ENCODE assay signal across 51 mouse cellular contexts in the genomic region with DNA sequence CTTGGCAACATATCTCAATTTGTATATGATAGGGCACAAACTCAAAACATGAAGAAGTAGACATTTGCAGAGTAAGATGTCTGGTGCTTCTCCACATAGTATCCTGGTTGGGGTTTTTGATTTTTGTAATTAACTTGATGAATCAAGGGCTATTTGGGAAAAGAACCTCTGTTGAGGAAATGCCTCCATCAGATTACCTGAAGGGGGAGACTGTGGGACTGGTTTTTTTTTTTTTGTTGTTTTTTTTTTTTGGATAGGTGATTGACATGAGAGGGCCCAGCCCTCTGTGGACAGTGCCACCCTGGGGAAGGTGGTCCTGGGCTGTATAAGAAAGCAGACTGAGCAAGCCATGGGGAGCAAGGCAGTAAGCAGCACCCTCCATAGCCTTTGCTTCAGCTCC. TPM values are rescaled to one million over a fixed set of nuclear protein-coding genes. Genes with fewer than 3 reads are reported as not detected.
"Had no signal": no experiment of that assay in that cellular context is flagged by ENCODE, and none has a peak within 500 bp of the region (broad histone marks: within the 10 kb centered on the region; RNA-seq: fewer than 3 reads in every experiment).

No protein-coding gene starts in this region.

- H3K27ac ChIP-seq: heart, embryonic 13.5 days; heart, embryonic 15.5 days; hindbrain, embryonic 10.5 days; hindbrain, embryonic 12.5 days; hindbrain, embryonic 13.5 days; hindbrain, embryonic 14.5 days; hindbrain, embryonic 15.5 days; hindbrain, postnatal 0 days; intestine, embryonic 15.5 days; kidney, embryonic 15.5 days; kidney, postnatal 0 days; layer of hippocampus, adult 2 months; left cerebral cortex, adult 2 months had no signal

- H3K4me2 ChIP-seq: heart, embryonic 11.5 days; heart, embryonic 12.5 days; heart, embryonic 13.5 days; heart, embryonic 15.5 days; hindbrain, embryonic 12.5 days; hindbrain, embryonic 13.5 days; hindbrain, embryonic 14.5 days; hindbrain, embryonic 15.5 days; intestine, embryonic 15.5 days; kidney, embryonic 15.5 days had no signal

- H3K4me3 ChIP-seq: heart, embryonic 12.5 days; heart, embryonic 13.5 days; heart, embryonic 15.5 days; hindbrain, embryonic 10.5 days; hindbrain, embryonic 12.5 days; hindbrain, embryonic 13.5 days; hindbrain, embryonic 15.5 days; intestine, embryonic 15.5 days; kidney, embryonic 15.5 days; layer of hippocampus, adult 2 months; left cerebral cortex, adult 2 months had no signal

- DNase-seq: heart, postnatal 10 days; heart, postnatal 14 days; heart, postnatal 36 days; heart, postnatal 4 days; kidney, adult 11 months; kidney, adult 18-20 months; kidney, adult 2 months; kidney, adult 8-10 months; kidney, adult 9 months; kidney, postnatal 10 days; kidney, postnatal 14 days; kidney, postnatal 25 days; kidney, postnatal 36 days; kidney, postnatal 4 days; layer of hippocampus, adult 9-11 months; layer of hippocampus, postnatal 36 days had no signal

- H3K4me1 ChIP-seq: heart, embryonic 12.5 days; heart, embryonic 13.5 days; heart, embryonic 15.5 days; hindbrain, embryonic 10.5 days; hindbrain, embryonic 12.5 days; hindbrain, embryonic 13.5 days; hindbrain, embryonic 15.5 days; intestine, embryonic 15.5 days; kidney, embryonic 15.5 days had no signal

- H3K27me3 ChIP-seq: heart, embryonic 12.5 days; heart, embryonic 13.5 days; heart, embryonic 15.5 days; hindbrain, embryonic 12.5 days; hindbrain, embryonic 13.5 days; hindbrain, embryonic 15.5 days; intestine, embryonic 15.5 days; kidney, embryonic 15.5 days had no signal

- H3K9me3 ChIP-seq: heart, embryonic 12.5 days; heart, embryonic 13.5 days; heart, embryonic 15.5 days; hindbrain, embryonic 10.5 days; hindbrain, embryonic 12.5 days; hindbrain, embryonic 13.5 days; hindbrain, embryonic 15.5 days; intestine, embryonic 15.5 days; kidney, embryonic 15.5 days had no signal

- ATAC-seq: hindbrain, embryonic 16.5 days; hindbrain, postnatal 0 days; inflammation-experienced regulatory T-cells, adult 6 months; intestine, embryonic 15.5 days; intestine, postnatal 0 days had no signal

- H3K9ac ChIP-seq: heart, embryonic 12.5 days; heart, embryonic 13.5 days; heart, embryonic 15.5 days; hindbrain, embryonic 12.5 days; hindbrain, embryonic 13.5 days; hindbrain, embryonic 14.5 days; hindbrain, embryonic 15.5 days; intestine, embryonic 15.5 days; kidney, embryonic 15.5 days had no signal

- H3K36me3 ChIP-seq: heart, embryonic 12.5 days; heart, embryonic 13.5 days; heart, embryonic 15.5 days; hindbrain, embryonic 10.5 days; hindbrain, embryonic 12.5 days; hindbrain, embryonic 13.5 days; hindbrain, embryonic 15.5 days; intestine, embryonic 15.5 days; kidney, embryonic 15.5 days had no signal

RNA-seq across cellular contexts. Expression of gene Olfr287, which starts 1.5 kb away (rescaled TPM):
- total RNA-seq: heart, postnatal 10 days; heart, postnatal 14 days; heart, postnatal 25 days; heart, postnatal 36 days; heart, postnatal 4 days; hematopoietic stem cell, adult 5-6 weeks had no signal
- polyA plus RNA-seq: heart, embryonic 11.5 days; heart, embryonic 12.5 days; heart, embryonic 13.5 days; heart, embryonic 14.5 days; heart, embryonic 15.5 days; heart, embryonic 16.5 days; heart, postnatal 0 days; hindbrain, embryonic 10.5 days; hindbrain, embryonic 11.5 days; hindbrain, embryonic 12.5 days; hindbrain, embryonic 13.5 days; hindbrain, embryonic 14.5 days; inflammation-experienced regulatory T-cells, adult 6 months; intestine, embryonic 14.5 days; intestine, embryonic 15.5 days; intestine, postnatal 0 days; kidney, adult 2 months; kidney, embryonic 14.5 days; kidney, embryonic 15.5 days; kidney, embryonic 16.5 days; kidney, postnatal 0 days had no signal

RNA-seq across cellular contexts. Expression of gene Gm44579, which starts 1.6 kb away (rescaled TPM):
- total RNA-seq: heart, postnatal 10 days; heart, postnatal 14 days; heart, postnatal 25 days; heart, postnatal 36 days; heart, postnatal 4 days; hematopoietic stem cell, adult 5-6 weeks; hindbrain, postnatal 0 days; layer of hippocampus, adult 2 months; layer of hippocampus, postnatal 36 days had no signal
- polyA plus RNA-seq: heart, embryonic 11.5 days; heart, embryonic 12.5 days; heart, embryonic 13.5 days; heart, embryonic 14.5 days; heart, embryonic 15.5 days; heart, embryonic 16.5 days; heart, postnatal 0 days; hindbrain, embryonic 10.5 days; hindbrain, embryonic 11.5 days; hindbrain, embryonic 12.5 days; hindbrain, embryonic 13.5 days; hindbrain, embryonic 14.5 days; hindbrain, embryonic 15.5 days; hindbrain, embryonic 16.5 days; inflammation-experienced regulatory T-cells, adult 6 months; intestine, embryonic 14.5 days; intestine, embryonic 15.5 days; intestine, postnatal 0 days; kidney, adult 2 months; kidney, embryonic 14.5 days; kidney, embryonic 15.5 days; kidney, embryonic 16.5 days; kidney, postnatal 0 days; large intestine, adult 2 months had no signal

RNA-seq across cellular contexts. Expression of gene Olfr286, which starts 11.9 kb away (rescaled TPM):
- total RNA-seq: heart, postnatal 10 days; heart, postnatal 14 days; heart, postnatal 25 days; heart, postnatal 36 days; heart, postnatal 4 days; hematopoietic stem cell, adult 5-6 weeks; layer of hippocampus, adult 18-20 months; layer of hippocampus, adult 2 months; layer of hippocampus, adult 8-10 months; layer of hippocampus, postnatal 10 days; layer of hippocampus, postnatal 14 days; layer of hippocampus, postnatal 25 days; layer of hippocampus, postnatal 36 days; left cerebral cortex, adult 18-20 months; left cerebral cortex, adult 2 months; left cerebral cortex, adult 8-10 months had no signal
- polyA plus RNA-seq: heart, embryonic 11.5 days; heart, embryonic 12.5 days; heart, embryonic 13.5 days; heart, embryonic 14.5 days; heart, embryonic 15.5 days; heart, embryonic 16.5 days; heart, postnatal 0 days; hindbrain, embryonic 10.5 days; hindbrain, embryonic 11.5 days; hindbrain, embryonic 12.5 days; hindbrain, embryonic 13.5 days; hindbrain, embryonic 14.5 days; hindbrain, embryonic 15.5 days; hindbrain, embryonic 16.5 days; hindbrain, postnatal 0 days; inflammation-experienced regulatory T-cells, adult 6 months; intestine, embryonic 14.5 days; intestine, embryonic 15.5 days; intestine, postnatal 0 days; kidney, adult 2 months; kidney, embryonic 14.5 days; kidney, embryonic 15.5 days; kidney, embryonic 16.5 days; kidney, postnatal 0 days had no signal

RNA-seq across cellular contexts. Expression of gene Olfr288, which starts 27.0 kb away (rescaled TPM):
- total RNA-seq: heart, postnatal 10 days; heart, postnatal 14 days; heart, postnatal 25 days; heart, postnatal 36 days; heart, postnatal 4 days; hematopoietic stem cell, adult 5-6 weeks; hindbrain, postnatal 0 days; layer of hippocampus, adult 2 months; layer of hippocampus, adult 8-10 months; layer of hippocampus, postnatal 10 days; layer of hippocampus, postnatal 14 days; layer of hippocampus, postnatal 25 days; left cerebral cortex, adult 18-20 months; left cerebral cortex, adult 2 months had no signal
- polyA plus RNA-seq: heart, embryonic 11.5 days; heart, embryonic 12.5 days; heart, embryonic 13.5 days; heart, embryonic 14.5 days; heart, embryonic 15.5 days; heart, embryonic 16.5 days; heart, postnatal 0 days; hindbrain, embryonic 10.5 days; hindbrain, embryonic 11.5 days; hindbrain, embryonic 12.5 days; hindbrain, embryonic 13.5 days; hindbrain, embryonic 14.5 days; hindbrain, embryonic 15.5 days; hindbrain, embryonic 16.5 days; hindbrain, postnatal 0 days; inflammation-experienced regulatory T-cells, adult 6 months; intestine, embryonic 14.5 days; intestine, embryonic 15.5 days; intestine, postnatal 0 days; kidney, adult 2 months; kidney, embryonic 14.5 days; kidney, embryonic 15.5 days; kidney, embryonic 16.5 days; kidney, postnatal 0 days; large intestine, adult 2 months had no signal

RNA-seq across cellular contexts. Expression of gene H1fnt, which starts 34.7 kb away (rescaled TPM):
- total RNA-seq: heart, postnatal 10 days; heart, postnatal 14 days; heart, postnatal 25 days; heart, postnatal 36 days; heart, postnatal 4 days; hematopoietic stem cell, adult 5-6 weeks; hindbrain, postnatal 0 days; layer of hippocampus, adult 18-20 months; layer of hippocampus, adult 2 months; layer of hippocampus, adult 8-10 months; layer of hippocampus, postnatal 10 days; layer of hippocampus, postnatal 14 days; layer of hippocampus, postnatal 25 days; layer of hippocampus, postnatal 36 days; left cerebral cortex, adult 18-20 months; left cerebral cortex, adult 2 months; left cerebral cortex, adult 8-10 months had no signal
- polyA plus RNA-seq: heart, embryonic 11.5 days; heart, embryonic 12.5 days; heart, embryonic 13.5 days; heart, embryonic 14.5 days; heart, embryonic 15.5 days; heart, embryonic 16.5 days; heart, postnatal 0 days; hindbrain, embryonic 10.5 days; hindbrain, embryonic 11.5 days; hindbrain, embryonic 12.5 days; hindbrain, embryonic 13.5 days; hindbrain, embryonic 14.5 days; hindbrain, embryonic 15.5 days; hindbrain, embryonic 16.5 days; hindbrain, postnatal 0 days; inflammation-experienced regulatory T-cells, adult 6 months; intestine, embryonic 14.5 days; intestine, embryonic 15.5 days; intestine, postnatal 0 days; kidney, embryonic 14.5 days; kidney, embryonic 15.5 days; kidney, embryonic 16.5 days; kidney, postnatal 0 days; large intestine, adult 2 months had no signal
